Mouse (Mus musculus): ENCODE data around the gene Cyp2b10. TPM values are rescaled to one million over a fixed set of nuclear protein-coding genes. Genes with fewer than 3 reads are reported as not detected.

Gene Cyp2b10
- total and polyA plus RNA-seq, 2 experiments: 78.3 to 95.3 TPM

DNA sequence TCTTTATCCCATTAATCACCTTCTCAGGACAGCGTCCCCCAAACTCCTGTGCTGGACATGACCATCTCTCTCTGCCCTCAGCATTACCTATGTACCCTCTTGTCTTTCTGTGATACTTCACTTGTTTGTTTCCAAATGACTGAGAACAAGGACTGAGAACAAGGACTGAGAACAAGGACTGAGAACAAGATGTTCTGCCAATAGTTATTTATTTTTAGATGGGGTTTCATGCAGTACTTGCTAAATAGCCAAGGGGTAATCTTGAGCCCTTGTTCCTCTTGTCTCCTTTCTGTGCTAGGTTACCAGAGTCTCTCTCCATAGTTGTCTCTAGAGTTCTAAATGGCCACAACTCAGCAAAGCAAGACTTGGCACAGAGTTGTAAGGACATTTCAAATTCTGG is 13.1 kb upstream of the Cyp2b10 start:
- Histone ChIP-seq H3K4me1 (ENCODE audit: control insufficient read depth, insufficient read depth, low read length) (peaks cover 9% of the 10 kb centered on the region), H3K27ac (replicated peaks; ENCODE audit: insufficient read depth, low read depth, low read length) (no peak overlapping the region), H3K36me3 (ENCODE audit: control insufficient read depth, insufficient read depth, low read length) (no peaks in the 10 kb centered on the region), H3K27me3 (ENCODE audit: control insufficient read depth, insufficient read depth, low read length) (no peaks in the 10 kb centered on the region; the same call in 1 of the 2 replicates), H3K9ac (ENCODE audit: low read depth, low read length) (no peak overlapping the region), H3K79me2 (ENCODE audit: control insufficient read depth, insufficient read depth, low read length) (no peaks in the 10 kb centered on the region), H3K4me3 (ENCODE audit: insufficient read depth, low read depth, low read length) (no peak overlapping the region)
- 88% methylated on average over 1 of the region's 1 CpGs for WGBS
- peak; percentile 64 for DNase-seq (ENCODE audit: extremely low read depth, low read depth, low spot score)
- no peak for TF ChIP-seq CTCF (IDR thresholded peaks at IDR 0.05; ENCODE audit: low read depth, low read length)

DNA sequence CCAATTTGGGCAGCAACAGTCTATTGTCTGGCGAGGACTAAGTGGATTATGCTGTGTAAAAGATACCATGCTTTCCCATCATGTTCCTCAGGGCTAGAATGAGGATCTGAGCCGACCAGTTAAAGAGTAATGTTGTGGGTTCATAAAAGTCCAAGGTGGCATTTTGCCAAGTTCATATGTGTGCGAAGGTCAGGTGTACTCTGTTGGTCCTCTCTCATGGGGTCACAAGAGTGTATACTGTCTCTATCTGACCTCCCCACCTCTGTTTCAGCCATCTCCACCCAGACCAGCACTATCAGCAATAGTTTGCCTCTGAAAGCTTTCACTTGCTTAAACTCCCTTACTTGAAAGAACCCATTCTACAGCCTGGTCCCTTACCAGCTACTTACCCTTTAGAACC is 9.7 kb upstream of the Cyp2b10 start:
- peak; percentile 83 for DNase-seq (ENCODE audit: extremely low read depth, low read depth, low spot score)
- H3K9ac ChIP-seq (ENCODE audit: low read depth, low read length): no peak overlapping the region
- H3K4me3 ChIP-seq (ENCODE audit: insufficient read depth, low read depth, low read length): no peak overlapping the region
- H3K4me1 ChIP-seq (ENCODE audit: control insufficient read depth, insufficient read depth, low read length): peaks cover 9% of the 10 kb centered on the region
- H3K27me3 ChIP-seq (ENCODE audit: control insufficient read depth, insufficient read depth, low read length): no peaks in the 10 kb centered on the region; the same call in 1 of the 2 replicates
- TF ChIP-seq POLR2A (IDR thresholded peaks at IDR 0.05; ENCODE audit: extremely low read depth, insufficient read depth, low read length) (no peak), CTCF (IDR thresholded peaks at IDR 0.05; ENCODE audit: low read depth, low read length) (no peak)
- H3K36me3 ChIP-seq (ENCODE audit: control insufficient read depth, insufficient read depth, low read length): no peaks in the 10 kb centered on the region
- 29% methylated on average over 3 of the region's 3 CpGs for WGBS
- H3K79me2 ChIP-seq (ENCODE audit: control insufficient read depth, insufficient read depth, low read length): no peaks in the 10 kb centered on the region
- no peak overlapping the region for H3K27ac ChIP-seq (replicated peaks; ENCODE audit: insufficient read depth, low read depth, low read length)

DNA sequence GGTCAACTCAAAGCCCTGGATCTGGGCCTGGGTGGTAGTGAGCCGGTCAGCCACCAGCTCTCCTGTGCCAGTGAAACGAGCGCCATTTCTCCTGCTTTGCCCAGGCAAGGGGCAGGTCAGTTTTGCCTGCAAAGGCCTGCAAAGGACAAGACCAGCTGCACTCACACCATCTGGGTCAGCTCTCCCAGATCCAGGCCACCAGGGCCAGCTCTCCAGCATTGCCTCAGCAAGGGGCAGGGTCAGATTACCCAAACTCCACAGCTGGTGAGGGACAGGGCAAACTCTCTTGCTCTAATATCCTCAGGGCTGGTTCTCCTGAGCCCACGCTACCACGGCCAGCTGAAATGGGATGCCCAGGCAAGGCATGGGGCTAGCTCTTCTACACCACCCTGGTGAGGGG is 4.3 kb upstream of the Cyp2b10 start:
- Histone ChIP-seq H3K27ac (replicated peaks; ENCODE audit: insufficient read depth, low read depth, low read length) (no peak overlapping the region), H3K9ac (ENCODE audit: low read depth, low read length) (no peak overlapping the region), H3K4me1 (ENCODE audit: control insufficient read depth, insufficient read depth, low read length) (peaks cover 13% of the 10 kb centered on the region), H3K4me3 (ENCODE audit: insufficient read depth, low read depth, low read length) (no peak overlapping the region), H3K79me2 (ENCODE audit: control insufficient read depth, insufficient read depth, low read length) (no peaks in the 10 kb centered on the region), H3K27me3 (ENCODE audit: control insufficient read depth, insufficient read depth, low read length) (no peaks in the 10 kb centered on the region), H3K36me3 (ENCODE audit: control insufficient read depth, insufficient read depth, low read length) (no peaks in the 10 kb centered on the region)
- TF ChIP-seq CTCF (IDR thresholded peaks at IDR 0.05; ENCODE audit: low read depth, low read length) (no peak), POLR2A (IDR thresholded peaks at IDR 0.05; ENCODE audit: extremely low read depth, insufficient read depth, low read length) (no peak)
- WGBS: 24% methylated on average over 5 of the region's 5 CpGs
- peak; percentile 92 for DNase-seq (ENCODE audit: extremely low read depth, low read depth, low spot score)

DNA sequence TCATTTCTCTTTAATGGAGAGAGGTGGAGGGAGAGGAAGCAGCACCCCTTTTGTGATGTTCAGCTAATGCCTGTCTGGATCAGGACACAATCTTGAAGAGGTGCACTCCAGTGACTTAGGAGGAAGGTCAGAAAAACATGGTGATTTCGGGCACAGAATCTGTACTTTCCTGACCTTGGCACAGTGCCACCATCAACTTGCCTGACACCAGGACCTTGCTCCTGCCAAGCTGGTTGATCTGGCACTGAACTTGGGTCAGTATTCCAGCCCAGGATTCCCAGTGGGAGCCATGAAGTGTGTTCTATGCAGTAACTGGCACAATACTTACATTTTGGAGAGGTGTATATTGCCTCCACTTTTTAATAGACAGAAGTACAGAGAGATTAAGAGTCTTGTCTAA is 2.3 kb upstream of the Cyp2b10 start:
- no peak overlapping the region for H3K4me3 ChIP-seq (ENCODE audit: insufficient read depth, low read depth, low read length)
- no peaks in the 10 kb centered on the region for H3K36me3 ChIP-seq (ENCODE audit: control insufficient read depth, insufficient read depth, low read length)
- no peak overlapping the region for H3K27ac ChIP-seq (replicated peaks; ENCODE audit: insufficient read depth, low read depth, low read length)
- peaks cover 9% of the 10 kb centered on the region for H3K4me1 ChIP-seq (ENCODE audit: control insufficient read depth, insufficient read depth, low read length)
- H3K27me3 ChIP-seq (ENCODE audit: control insufficient read depth, insufficient read depth, low read length): no peaks in the 10 kb centered on the region
- peak; percentile 96 for DNase-seq (ENCODE audit: extremely low read depth, low read depth, low spot score)
- no peak overlapping the region for H3K9ac ChIP-seq (ENCODE audit: low read depth, low read length)
- H3K79me2 ChIP-seq (ENCODE audit: control insufficient read depth, insufficient read depth, low read length): no peaks in the 10 kb centered on the region
- WGBS: 6% methylated on average over 1 of the region's 1 CpGs
- TF ChIP-seq CTCF (IDR thresholded peaks at IDR 0.05; ENCODE audit: low read depth, low read length): no peak
- no peak for TF ChIP-seq POLR2A (IDR thresholded peaks at IDR 0.05; ENCODE audit: extremely low read depth, insufficient read depth, low read length)

DNA sequence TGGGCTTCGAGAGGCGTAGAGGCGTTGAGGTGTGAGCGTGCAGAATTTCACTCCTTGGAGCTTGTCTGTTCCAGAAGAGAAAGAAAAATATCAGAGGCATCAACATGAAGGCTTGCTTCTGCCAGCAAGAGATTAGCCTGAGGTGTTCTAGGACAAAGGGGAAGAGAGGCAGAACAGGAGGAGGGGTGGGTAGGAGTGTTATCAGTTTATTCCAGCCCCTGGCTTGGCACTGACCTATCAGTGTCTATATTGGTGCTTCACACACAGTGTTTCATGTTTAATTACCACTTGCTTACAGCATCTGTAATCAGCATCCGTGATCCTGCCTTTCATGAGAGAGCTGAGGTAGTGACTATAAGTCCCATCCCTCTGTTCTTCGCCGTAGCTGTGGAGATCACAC is 644 bp downstream of the Cyp2b10 start:
- TF ChIP-seq CTCF (IDR thresholded peaks at IDR 0.05; ENCODE audit: low read depth, low read length): no peak
- TF ChIP-seq POLR2A (IDR thresholded peaks at IDR 0.05; ENCODE audit: extremely low read depth, insufficient read depth, low read length): no peak
- Histone ChIP-seq H3K4me3 (ENCODE audit: insufficient read depth, low read depth, low read length) (no peak overlapping the region), H3K4me1 (ENCODE audit: control insufficient read depth, insufficient read depth, low read length) (peaks cover 10% of the 10 kb centered on the region), H3K27me3 (ENCODE audit: control insufficient read depth, insufficient read depth, low read length) (no peaks in the 10 kb centered on the region; the same call in 1 of the 2 replicates), H3K79me2 (ENCODE audit: control insufficient read depth, insufficient read depth, low read length) (no peaks in the 10 kb centered on the region), H3K36me3 (ENCODE audit: control insufficient read depth, insufficient read depth, low read length) (no peaks in the 10 kb centered on the region), H3K27ac (replicated peaks; ENCODE audit: insufficient read depth, low read depth, low read length) (no peak overlapping the region), H3K9ac (ENCODE audit: low read depth, low read length) (no peak overlapping the region)
- DNase-seq (ENCODE audit: extremely low read depth, low read depth, low spot score): no peak
- WGBS: 86% methylated on average over 7 of the region's 7 CpGs

DNA sequence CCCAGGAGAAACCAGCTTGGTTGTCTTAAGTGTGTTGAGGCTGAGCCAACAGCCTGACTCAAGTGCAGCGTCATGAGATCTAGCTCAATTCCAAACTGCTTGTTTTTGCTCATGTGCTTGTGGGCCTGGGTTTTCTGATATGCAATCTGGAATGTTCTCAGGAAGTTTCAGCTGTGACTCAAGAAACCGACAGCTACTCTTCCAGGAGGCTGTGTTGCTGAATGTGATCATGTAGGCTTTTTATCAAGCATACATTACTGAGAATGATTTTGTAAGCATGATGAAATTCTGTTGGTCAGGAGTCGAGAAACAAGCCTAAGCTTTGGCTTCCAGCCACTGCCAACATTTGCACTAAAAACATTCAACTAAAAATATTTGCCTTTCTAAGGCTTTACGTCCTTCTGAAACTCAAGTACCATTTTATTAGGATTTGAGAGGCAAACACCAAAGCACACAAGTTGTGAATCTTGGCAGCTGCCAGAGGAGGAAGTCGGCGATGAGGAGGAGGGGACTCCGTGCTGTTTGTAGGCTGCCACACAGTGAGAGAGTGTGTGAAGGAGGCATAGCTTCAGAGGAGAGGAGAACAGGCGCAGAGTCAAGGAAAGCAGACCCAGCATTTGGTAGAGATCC is 4.8 kb downstream of the Cyp2b10 start:
- 10% methylated on average over 8 of the region's 8 CpGs for WGBS
- Histone ChIP-seq H3K27ac (replicated peaks; ENCODE audit: insufficient read depth, low read depth, low read length) (no peak overlapping the region), H3K4me3 (ENCODE audit: insufficient read depth, low read depth, low read length) (no peak overlapping the region), H3K9ac (ENCODE audit: low read depth, low read length) (no peak overlapping the region), H3K27me3 (ENCODE audit: control insufficient read depth, insufficient read depth, low read length) (peaks cover 5% of the 10 kb centered on the region; the same call in 1 of the 2 replicates), H3K36me3 (ENCODE audit: control insufficient read depth, insufficient read depth, low read length) (no peaks in the 10 kb centered on the region), H3K4me1 (ENCODE audit: control insufficient read depth, insufficient read depth, low read length) (peaks cover 6% of the 10 kb centered on the region; the same call in 1 of the 2 replicates), H3K79me2 (ENCODE audit: control insufficient read depth, insufficient read depth, low read length) (no peaks in the 10 kb centered on the region)
- TF ChIP-seq CTCF (IDR thresholded peaks at IDR 0.05; ENCODE audit: low read depth, low read length) (no peak), POLR2A (IDR thresholded peaks at IDR 0.05; ENCODE audit: extremely low read depth, insufficient read depth, low read length) (no peak)
- DNase-seq (ENCODE audit: extremely low read depth, low read depth, low spot score): peak; percentile 79

Measured in liver, adult 2 months (tissue).